Mouse (Mus musculus): ENCODE measurements at regions not wholly inside any gene's neighbourhood (a gene's known extent, or its start where the extent isn't known, plus 50 kb on each side); places are given as distances from the start of the nearest gene placed in this dataset.

GRCm38 (mm10) chr4:8934541-8934940 is 695.7 kb upstream of the Car8 start:
- Histone ChIP-seq H3K9me3 (no peaks in the 10 kb centered on the region), H3K4me1 (peaks cover 4% of the 10 kb centered on the region; the same call in 1 of the 2 replicates), H3K27me3 (no peaks in the 10 kb centered on the region), H3K4me3 (no peak overlapping the region), H3K4me2 (replicated peaks) (no peak overlapping the region), H3K9ac (no peak overlapping the region), H3K36me3 (no peaks in the 10 kb centered on the region), H3K27ac (no peak overlapping the region)
- no peak for ATAC-seq (ENCODE audit: insufficient number of reproducible peaks, insufficient read depth, low FRiP score, low TSS enrichment)
- 77% methylated on average over 1 of the region's 1 CpGs for WGBS

GRCm38 (mm10) chr4:8929346-8929745 is 690.5 kb upstream of the Car8 start:
- no peaks in the 10 kb centered on the region for H3K27me3 ChIP-seq
- H3K4me3 ChIP-seq: no peak overlapping the region
- H3K4me1 ChIP-seq: peaks cover 4% of the 10 kb centered on the region; the same call in 1 of the 2 replicates
- ATAC-seq (ENCODE audit: insufficient number of reproducible peaks, insufficient read depth, low FRiP score, low TSS enrichment): no peak
- H3K27ac ChIP-seq: no peak overlapping the region
- H3K4me2 ChIP-seq (replicated peaks): no peak overlapping the region
- WGBS: 80% methylated on average over 4 of the region's 4 CpGs
- H3K36me3 ChIP-seq: no peaks in the 10 kb centered on the region
- no peaks in the 10 kb centered on the region for H3K9me3 ChIP-seq
- no peak overlapping the region for H3K9ac ChIP-seq

- H3K4me2 ChIP-seq (replicated peaks): no peak overlapping the region
- H3K4me1 ChIP-seq: peaks cover 4% of the 10 kb centered on the region; the same call in 1 of the 2 replicates
- H3K27me3 ChIP-seq: no peaks in the 10 kb centered on the region
- no peak overlapping the region for H3K27ac ChIP-seq
- no peak for ATAC-seq (ENCODE audit: insufficient number of reproducible peaks, insufficient read depth, low FRiP score, low TSS enrichment)
- no peaks in the 10 kb centered on the region for H3K36me3 ChIP-seq
- WGBS: 74% methylated on average over 17 of the region's 17 CpGs
- H3K9me3 ChIP-seq: no peaks in the 10 kb centered on the region
- H3K4me3 ChIP-seq: no peak overlapping the region
- no peak overlapping the region for H3K9ac ChIP-seq
Observed at GRCm38 (mm10) chr4:8928551-8929305, 689.9 kb upstream of the Car8 start.

GRCm38 (mm10) chr4:8927276-8927906 is 688.5 kb upstream of the Car8 start:
- WGBS: 30% methylated on average over 8 of the region's 8 CpGs
- H3K27ac ChIP-seq: no peak overlapping the region
- H3K4me1 ChIP-seq: peaks cover 11% of the 10 kb centered on the region; the same call in 1 of the 2 replicates
- no peak overlapping the region for H3K4me2 ChIP-seq (replicated peaks)
- H3K36me3 ChIP-seq: no peaks in the 10 kb centered on the region
- H3K9ac ChIP-seq: no peak overlapping the region
- no peaks in the 10 kb centered on the region for H3K27me3 ChIP-seq
- no peak overlapping the region for H3K4me3 ChIP-seq
- no peak for ATAC-seq (ENCODE audit: insufficient number of reproducible peaks, insufficient read depth, low FRiP score, low TSS enrichment)
- H3K9me3 ChIP-seq: no peaks in the 10 kb centered on the region

GRCm38 (mm10) chr4:8926642-8927275 is 687.9 kb upstream of the Car8 start:
- WGBS: 36% methylated on average over 9 of the region's 9 CpGs
- Histone ChIP-seq H3K36me3 (no peaks in the 10 kb centered on the region), H3K4me2 (replicated peaks) (no peak overlapping the region), H3K4me1 (peaks cover 17% of the 10 kb centered on the region), H3K9ac (no peak overlapping the region), H3K9me3 (no peaks in the 10 kb centered on the region), H3K27ac (no peak overlapping the region), H3K27me3 (no peaks in the 10 kb centered on the region), H3K4me3 (no peak overlapping the region)
- ATAC-seq (ENCODE audit: insufficient number of reproducible peaks, insufficient read depth, low FRiP score, low TSS enrichment): no peak

GRCm38 (mm10) chr4:8922695-8923363 is 684.0 kb upstream of the Car8 start:
- H3K36me3 ChIP-seq: no peaks in the 10 kb centered on the region
- H3K9ac ChIP-seq: no peak overlapping the region
- H3K4me2 ChIP-seq (replicated peaks): no peak overlapping the region
- 41% methylated on average over 8 of the region's 8 CpGs for WGBS
- H3K27ac ChIP-seq: no peak overlapping the region
- H3K27me3 ChIP-seq: no peaks in the 10 kb centered on the region
- peaks cover 27% of the 10 kb centered on the region for H3K4me1 ChIP-seq
- no peaks in the 10 kb centered on the region for H3K9me3 ChIP-seq
- ATAC-seq (ENCODE audit: insufficient number of reproducible peaks, insufficient read depth, low FRiP score, low TSS enrichment): no peak
- no peak overlapping the region for H3K4me3 ChIP-seq

- H3K36me3 ChIP-seq: no peaks in the 10 kb centered on the region
- ATAC-seq (ENCODE audit: insufficient number of reproducible peaks, insufficient read depth, low FRiP score, low TSS enrichment): peak; percentile 62; the same call in 1 of the 2 replicates
- 7% methylated on average over 31 of the region's 31 CpGs for WGBS
- peak overlapping the region; percentile 53 for H3K4me2 ChIP-seq (replicated peaks)
- H3K9ac ChIP-seq: peak overlapping the region; percentile 42; the same call in 1 of the 2 replicates
- H3K9me3 ChIP-seq: no peaks in the 10 kb centered on the region
- 0 out of 2 replicates have a peak overlapping the region, but pooled peaks have one; percentile 36 for H3K27ac ChIP-seq
- peak overlapping the region; percentile 20 for H3K4me3 ChIP-seq
- no peaks in the 10 kb centered on the region for H3K27me3 ChIP-seq
- peaks cover 23% of the 10 kb centered on the region for H3K4me1 ChIP-seq
Observed at GRCm38 (mm10) chr4:8921477-8922385, 682.9 kb upstream of the Car8 start.

- Histone ChIP-seq H3K4me3 (no peak overlapping the region), H3K9ac (no peak overlapping the region), H3K4me1 (peaks cover 23% of the 10 kb centered on the region), H3K27ac (no peak overlapping the region), H3K27me3 (no peaks in the 10 kb centered on the region), H3K9me3 (no peaks in the 10 kb centered on the region), H3K36me3 (no peaks in the 10 kb centered on the region), H3K4me2 (replicated peaks) (no peak overlapping the region)
- ATAC-seq (ENCODE audit: insufficient number of reproducible peaks, insufficient read depth, low FRiP score, low TSS enrichment): peak; percentile 37; the same call in 1 of the 2 replicates
- 37% methylated on average over 2 of the region's 2 CpGs for WGBS
Observed at GRCm38 (mm10) chr4:8920306-8920705, 681.5 kb upstream of the Car8 start.

GRCm38 (mm10) chr4:8919366-8919984 is 680.6 kb upstream of the Car8 start:
- H3K4me2 ChIP-seq (replicated peaks): no peak overlapping the region
- no peaks in the 10 kb centered on the region for H3K27me3 ChIP-seq
- 69% methylated on average over 9 of the region's 9 CpGs for WGBS
- H3K9me3 ChIP-seq: no peaks in the 10 kb centered on the region
- no peak overlapping the region for H3K4me3 ChIP-seq
- no peak overlapping the region for H3K27ac ChIP-seq
- ATAC-seq (ENCODE audit: insufficient number of reproducible peaks, insufficient read depth, low FRiP score, low TSS enrichment): no peak
- no peak overlapping the region for H3K9ac ChIP-seq
- no peaks in the 10 kb centered on the region for H3K36me3 ChIP-seq
- H3K4me1 ChIP-seq: peaks cover 23% of the 10 kb centered on the region
